Mouse (Mus musculus): ENCODE data around the gene Rhobtb3. TPM values are rescaled to one million over a fixed set of nuclear protein-coding genes. Genes with fewer than 3 reads are reported as not detected.

Gene Rhobtb3
- 49.2 and 52.4 TPM in 2 replicates for polyA plus RNA-seq (2014; fragmentation: Nextera tagmentation; extraction: Ambion mirVana)

- DNase-seq, result peak; percentile 93
- H3K27me3 ChIP-seq (ENCODE audit: insufficient read depth, low read length), result no peaks in the 10 kb centered on the region
- under 1% methylated on average over 109 of the region's 110 CpGs for WGBS
- ATAC-seq (ENCODE audit: insufficient read depth), result peak; percentile 93
- H3K9ac ChIP-seq, result peak within 1 kb of the TSS; percentile 97
- H3K4me2 ChIP-seq, result peak within 1 kb of the TSS; percentile 82
- peak within 1 kb of the TSS; percentile 83 for H3K4me3 ChIP-seq (ENCODE audit: low read depth, low read length)
- H3K27ac ChIP-seq (ENCODE audit: low read depth), result peak within 1 kb of the TSS; percentile 99
- no peak for TF ChIP-seq CTCF (IDR thresholded peaks at IDR 0.05; ENCODE audit: low read depth)
- H3K4me1 ChIP-seq (ENCODE audit: insufficient read depth), result peaks cover 11% of the 10 kb centered on the region
- no peaks in the 10 kb centered on the region for H3K9me3 ChIP-seq (ENCODE audit: low read depth, low read length)
- peaks cover 11% of the 10 kb centered on the region; the same call in 1 of the 2 replicates for H3K36me3 ChIP-seq (ENCODE audit: insufficient read depth)
Observed at GRCm38 (mm10) chr13:75943189-75944043, at the start of gene Rhobtb3. Gene Rhobtb3, minus strand, starts transcription at chr13:75943925.

GRCm38 (mm10) chr13:75992169-75993028 is 48.7 kb upstream of the Rhobtb3 start:
- H3K27me3 ChIP-seq (ENCODE audit: insufficient read depth, low read length), result no peaks in the 10 kb centered on the region
- DNase-seq (peak; percentile 93), ATAC-seq (ENCODE audit: insufficient read depth) (peak; percentile 96)
- WGBS, result 35% methylated on average over 9 of the region's 9 CpGs
- TF ChIP-seq CTCF (IDR thresholded peaks at IDR 0.05; ENCODE audit: low read depth), result no peak
- no peak overlapping the region for H3K4me3 ChIP-seq (ENCODE audit: low read depth, low read length)
- H3K4me1 ChIP-seq (ENCODE audit: insufficient read depth), result no peaks in the 10 kb centered on the region
- no peak overlapping the region for H3K27ac ChIP-seq (ENCODE audit: low read depth)
- H3K36me3 ChIP-seq (ENCODE audit: insufficient read depth), result no peaks in the 10 kb centered on the region
- H3K4me2 ChIP-seq, result no peak overlapping the region
- no peak overlapping the region for H3K9ac ChIP-seq
- 0 out of 2 replicates have a peak, but pooled peaks cover 7% of the 10 kb centered on the region for H3K9me3 ChIP-seq (ENCODE audit: low read depth, low read length)

- no peak overlapping the region for H3K4me2 ChIP-seq
- TF ChIP-seq CTCF (IDR thresholded peaks at IDR 0.05; ENCODE audit: low read depth), result no peak
- H3K27me3 ChIP-seq (ENCODE audit: insufficient read depth, low read length), result no peaks in the 10 kb centered on the region
- ATAC-seq (ENCODE audit: insufficient read depth), result no peak
- DNase-seq, result peak; percentile 7
- no peaks in the 10 kb centered on the region for H3K36me3 ChIP-seq (ENCODE audit: insufficient read depth)
- no peaks in the 10 kb centered on the region for H3K9me3 ChIP-seq (ENCODE audit: low read depth, low read length)
- no peaks in the 10 kb centered on the region for H3K4me1 ChIP-seq (ENCODE audit: insufficient read depth)
- H3K27ac ChIP-seq (ENCODE audit: low read depth), result no peak overlapping the region
- WGBS, result 72% methylated on average over 1 of the region's 1 CpGs
- no peak overlapping the region for H3K4me3 ChIP-seq (ENCODE audit: low read depth, low read length)
- H3K9ac ChIP-seq, result no peak overlapping the region
Observed at GRCm38 (mm10) chr13:75988096-75988495, 44.4 kb upstream of the Rhobtb3 start.

GRCm38 (mm10) chr13:75981901-75982300 is 38.2 kb upstream of the Rhobtb3 start:
- H3K9ac ChIP-seq, result no peak overlapping the region
- DNase-seq (peak; percentile 29), ATAC-seq (ENCODE audit: insufficient read depth) (no peak)
- H3K27ac ChIP-seq (ENCODE audit: low read depth), result no peak overlapping the region
- no peaks in the 10 kb centered on the region for H3K27me3 ChIP-seq (ENCODE audit: insufficient read depth, low read length)
- no peak overlapping the region for H3K4me3 ChIP-seq (ENCODE audit: low read depth, low read length)
- peak; percentile 36 for TF ChIP-seq CTCF (IDR thresholded peaks at IDR 0.05; ENCODE audit: low read depth)
- no peak overlapping the region for H3K4me2 ChIP-seq
- no peaks in the 10 kb centered on the region for H3K36me3 ChIP-seq (ENCODE audit: insufficient read depth)
- no peaks in the 10 kb centered on the region for H3K9me3 ChIP-seq (ENCODE audit: low read depth, low read length)
- H3K4me1 ChIP-seq (ENCODE audit: insufficient read depth), result no peaks in the 10 kb centered on the region

- Histone ChIP-seq H3K9ac (no peak overlapping the region), H3K9me3 (ENCODE audit: low read depth, low read length) (no peaks in the 10 kb centered on the region), H3K36me3 (ENCODE audit: insufficient read depth) (no peaks in the 10 kb centered on the region), H3K4me2 (no peak overlapping the region), H3K4me1 (ENCODE audit: insufficient read depth) (no peaks in the 10 kb centered on the region), H3K27me3 (ENCODE audit: insufficient read depth, low read length) (no peaks in the 10 kb centered on the region), H3K27ac (ENCODE audit: low read depth) (no peak overlapping the region), H3K4me3 (ENCODE audit: low read depth, low read length) (no peak overlapping the region)
- WGBS, result 47% methylated on average over 2 of the region's 2 CpGs
- DNase-seq, result no peak
- no peak for TF ChIP-seq CTCF (IDR thresholded peaks at IDR 0.05; ENCODE audit: low read depth)
- no peak for ATAC-seq (ENCODE audit: insufficient read depth)
Observed at GRCm38 (mm10) chr13:75976649-75977048, 32.9 kb upstream of the Rhobtb3 start.

- no peaks in the 10 kb centered on the region for H3K27me3 ChIP-seq (ENCODE audit: insufficient read depth, low read length)
- H3K4me3 ChIP-seq (ENCODE audit: low read depth, low read length), result no peak overlapping the region
- H3K4me1 ChIP-seq (ENCODE audit: insufficient read depth), result no peaks in the 10 kb centered on the region
- DNase-seq, result no peak
- H3K9me3 ChIP-seq (ENCODE audit: low read depth, low read length), result no peaks in the 10 kb centered on the region
- no peak overlapping the region for H3K4me2 ChIP-seq
- no peak overlapping the region for H3K27ac ChIP-seq (ENCODE audit: low read depth)
- WGBS, result 58% methylated on average over 2 of the region's 2 CpGs
- TF ChIP-seq CTCF (IDR thresholded peaks at IDR 0.05; ENCODE audit: low read depth), result no peak
- no peaks in the 10 kb centered on the region for H3K36me3 ChIP-seq (ENCODE audit: insufficient read depth)
- H3K9ac ChIP-seq, result no peak overlapping the region
- ATAC-seq (ENCODE audit: insufficient read depth), result no peak
Observed at GRCm38 (mm10) chr13:75976218-75976617, 32.5 kb upstream of the Rhobtb3 start.

GRCm38 (mm10) chr13:75975629-75976028 is 31.9 kb upstream of the Rhobtb3 start:
- ATAC-seq (ENCODE audit: insufficient read depth) (no peak), DNase-seq (no peak)
- no peaks in the 10 kb centered on the region for H3K36me3 ChIP-seq (ENCODE audit: insufficient read depth)
- H3K27ac ChIP-seq (ENCODE audit: low read depth), result no peak overlapping the region
- no peaks in the 10 kb centered on the region for H3K27me3 ChIP-seq (ENCODE audit: insufficient read depth, low read length)
- H3K4me3 ChIP-seq (ENCODE audit: low read depth, low read length), result no peak overlapping the region
- no peak overlapping the region for H3K4me2 ChIP-seq
- H3K9me3 ChIP-seq (ENCODE audit: low read depth, low read length), result no peaks in the 10 kb centered on the region
- 61% methylated on average over 1 of the region's 1 CpGs for WGBS
- TF ChIP-seq CTCF (IDR thresholded peaks at IDR 0.05; ENCODE audit: low read depth), result no peak
- H3K9ac ChIP-seq, result no peak overlapping the region
- H3K4me1 ChIP-seq (ENCODE audit: insufficient read depth), result no peaks in the 10 kb centered on the region
